Mouse (Mus musculus): ENCODE results near the gene Tmtc4.

The Tmtc4 gene

GRCm38 (mm10) chr14:122876163-122876562, 107.7 kb downstream of the Tmtc4 start:
- TF ChIP-seq GATA4 (IDR thresholded peaks at IDR 0.05; ENCODE audit: insufficient replicate concordance, low read length), result no peak

- no peak for TF ChIP-seq GATA4 (IDR thresholded peaks at IDR 0.05; ENCODE audit: insufficient replicate concordance, low read length)
Observed at GRCm38 (mm10) chr14:122875636-122876035, 108.2 kb downstream of the Tmtc4 start.

DNA sequence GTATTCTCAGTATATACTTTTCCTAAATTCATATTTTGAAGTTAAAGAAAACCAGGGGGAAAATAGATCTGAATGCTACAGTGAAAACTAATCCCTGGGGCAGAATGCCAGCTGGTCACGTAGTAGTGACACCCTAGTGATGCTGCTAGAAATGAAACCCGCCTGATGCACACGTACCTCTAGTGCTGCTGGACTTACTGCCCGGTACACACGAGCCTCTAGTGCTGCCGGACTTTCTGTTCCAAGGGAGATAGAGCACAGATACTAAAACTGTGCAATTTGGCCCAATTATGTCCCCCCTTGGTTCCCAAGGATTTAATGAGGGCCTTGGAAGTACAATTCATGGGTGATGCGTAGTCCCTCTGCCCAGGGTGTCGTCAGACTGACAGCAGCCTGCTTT, 108.8 kb downstream of the Tmtc4 start:
- TF ChIP-seq GATA4 (IDR thresholded peaks at IDR 0.05; ENCODE audit: insufficient replicate concordance, low read length), result no peak

DNA sequence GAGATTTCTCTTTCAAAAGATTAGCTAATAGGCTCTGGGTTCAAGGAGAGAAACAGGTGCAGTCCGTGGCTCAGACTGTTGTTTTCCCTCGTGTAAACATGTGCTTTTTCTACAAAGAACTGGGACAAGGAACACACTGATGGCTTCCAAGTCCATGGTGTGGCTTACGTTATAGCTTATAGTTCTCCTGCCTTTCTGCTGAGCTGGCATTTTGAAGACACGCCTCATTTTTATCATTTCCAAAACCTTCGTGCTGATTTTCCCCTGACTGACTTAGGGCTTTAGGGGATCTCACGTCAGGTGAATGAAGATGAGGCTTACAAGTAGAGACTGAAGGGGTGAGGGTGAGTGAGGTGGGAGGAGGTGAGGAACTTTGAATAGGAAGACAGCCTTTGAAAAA, 111.2 kb downstream of the Tmtc4 start:
- no peak for TF ChIP-seq GATA4 (IDR thresholded peaks at IDR 0.05; ENCODE audit: insufficient replicate concordance, low read length)

DNA sequence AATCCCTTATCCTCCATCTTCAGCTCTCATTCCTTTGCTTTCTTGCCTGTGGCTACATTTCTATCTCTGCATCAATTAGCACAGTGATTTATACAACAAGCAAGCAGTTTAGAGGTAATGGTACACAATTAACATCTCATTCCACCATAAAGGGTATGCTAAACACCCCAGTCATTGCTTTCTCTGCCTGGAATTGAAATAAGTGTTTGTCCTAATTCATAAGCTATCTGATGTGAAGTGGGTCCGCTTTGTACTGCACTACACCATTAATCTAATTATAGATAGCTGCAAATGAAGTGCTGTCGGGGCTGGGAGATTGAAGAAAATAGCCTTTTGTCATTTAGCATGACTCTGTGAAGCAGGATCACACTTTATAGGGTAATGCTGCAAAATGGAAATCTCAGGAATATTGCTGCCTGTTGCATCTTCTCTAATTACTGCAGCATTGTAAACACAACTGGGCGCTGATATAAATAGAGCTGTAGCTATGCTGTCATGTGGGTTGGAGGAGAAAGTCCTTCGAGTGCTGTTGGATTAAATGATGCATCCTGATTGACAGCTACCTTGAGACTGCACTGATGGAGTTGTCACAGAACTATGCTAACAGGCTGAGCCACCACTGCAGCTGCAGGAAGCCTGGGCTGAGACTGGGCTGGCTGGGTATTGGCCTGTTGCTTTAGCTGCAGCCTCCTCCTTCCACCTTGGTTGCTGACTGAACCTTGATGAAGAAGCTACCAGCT, 111.8 kb downstream of the Tmtc4 start:
- TF ChIP-seq GATA4 (IDR thresholded peaks at IDR 0.05; ENCODE audit: insufficient replicate concordance, low read length), result no peak

- no peak for TF ChIP-seq GATA4 (IDR thresholded peaks at IDR 0.05; ENCODE audit: insufficient replicate concordance, low read length)
Observed at GRCm38 (mm10) chr14:122869831-122870230, 114.0 kb downstream of the Tmtc4 start.

All from liver, adult (tissue).